Mouse (Mus musculus) forebrain, embryonic 10.5 days (tissue): ENCODE data around the gene Ngrn. TPM values are rescaled to one million over a fixed set of nuclear protein-coding genes. Genes with fewer than 3 reads are reported as not detected.
A peak's percentile ranks its signal among the peaks of the same experiment; 100 is the strongest.

Source experiments
- DNase-seq: peaks from one replicate; pipeline ENCODE4 v3.0.0-alpha.2; 2017; ENCODE audit warnings: low spot score; ENCODE audit errors: extremely low spot score
- H3K27ac ChIP-seq: fragments of 300-500 bp; sonication (generic); 2 replicates; pipeline ENCODE4 v1.5.1; 2016; ENCODE audit warnings: mild to moderate bottlenecking
- H3K27me3 ChIP-seq: fragments of 300-500 bp; sonication (generic); 2 replicates; pipeline ENCODE4 v1.6.1; 2016; ENCODE audit warnings: mild to moderate bottlenecking; ENCODE audit not compliant: poor library complexity, severe bottlenecking
- H3K36me3 ChIP-seq: fragments of 300-500 bp; sonication (generic); replicated peaks from 2 replicates; pipeline ENCODE4 v1.6.1; 2016; ENCODE audit warnings: mild to moderate bottlenecking, moderate library complexity
- H3K4me1 ChIP-seq: fragments of 300-500 bp; sonication (generic); 2 replicates; pipeline ENCODE4 v1.6.1; 2016
- H3K4me3 ChIP-seq: fragments of 300-500 bp; sonication (generic); 2 replicates; pipeline ENCODE4 v1.5.1; 2016; ENCODE audit warnings: mild to moderate bottlenecking, moderate library complexity
- H3K9me3 ChIP-seq: fragments of 300-500 bp; sonication (generic); 2 replicates; pipeline ENCODE4 v1.6.1; 2016; ENCODE audit warnings: mild to moderate bottlenecking, moderate library complexity
- WGBS: fragments of 180-500 bp; shearing (Covaris S2); methylation state at CpG from one replicate; pipeline ENCODE4 v1.1.7; 2016; 5-methylcytosine and 5-hydroxymethylcytosine counted together
- polyA plus RNA-seq: library from polyadenylated mRNA; unstranded; fragments of >200 nt; fragmentation: Nextera tagmentation; extraction: Ambion mirVana; gene quantifications from 2 replicates; pipeline ENCODE4 v1.2.1, GENCODE M21; 2016

Ngrn gene
- 43.0 and 44.9 TPM in 2 replicates for polyA plus RNA-seq

DNA sequence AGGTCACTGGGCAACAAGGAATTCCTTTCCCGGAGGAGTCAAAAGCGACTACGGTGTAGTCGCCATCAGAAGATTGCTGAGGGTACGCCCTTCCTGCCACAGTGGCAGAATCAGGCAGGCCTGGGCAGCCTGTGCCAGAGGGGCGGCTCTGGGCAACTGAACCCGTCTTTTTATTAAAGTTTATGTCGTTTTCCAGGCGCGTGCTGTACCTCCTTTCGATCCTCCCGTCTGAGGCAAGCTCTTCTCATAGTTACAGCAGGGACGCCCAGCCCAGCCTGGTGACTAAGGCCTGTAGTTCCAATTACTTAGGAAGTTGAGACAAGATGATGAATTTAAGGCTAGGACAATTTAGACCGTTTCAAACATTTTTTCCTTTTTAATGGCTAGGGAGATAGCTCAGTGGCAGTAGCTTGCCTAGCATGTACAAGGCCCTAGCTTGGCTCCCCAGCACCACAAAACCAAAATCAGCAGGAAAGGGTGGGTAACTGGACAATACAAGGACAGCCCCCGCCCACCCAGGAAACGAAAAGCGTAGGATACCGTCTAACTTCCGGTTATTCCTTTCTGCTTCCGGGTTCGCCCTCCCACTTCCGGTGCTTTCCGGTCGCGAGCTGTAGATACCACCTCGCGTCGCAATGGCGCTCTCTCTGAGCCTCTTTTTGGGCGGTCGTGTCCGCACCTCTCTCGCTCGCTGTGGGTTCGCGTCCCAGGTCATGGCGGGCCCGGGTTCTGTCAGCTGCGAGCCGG, at the start of gene Ngrn:
TSS of gene Ngrn (plus strand) at position 591 of the 747 bp plus-strand sequence.
- Histone ChIP-seq H3K4me1 (peaks cover 18% of the 10 kb centered on the region), H3K27me3 (peaks cover 34% of the 10 kb centered on the region)
- 27% methylated on average over 40 of the region's 40 CpGs for WGBS

DNA sequence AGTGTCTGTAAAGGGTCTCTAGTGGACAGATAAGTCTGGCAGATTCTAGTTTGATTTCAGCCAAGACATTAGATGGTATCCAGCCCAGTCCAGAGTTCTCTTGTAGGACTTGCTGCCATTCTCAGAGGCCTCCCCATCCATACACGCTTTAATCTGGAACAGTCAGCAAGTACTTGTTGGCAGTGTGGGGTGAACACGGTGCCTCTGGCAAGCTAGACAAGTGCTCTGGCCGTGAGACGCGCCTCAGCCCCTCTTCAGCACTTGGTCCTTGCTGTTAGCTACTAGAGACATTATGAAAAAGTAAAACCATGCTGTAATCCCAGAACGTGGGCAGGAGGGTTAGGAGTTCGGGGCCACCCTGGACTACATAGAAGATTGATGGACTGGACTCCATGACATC, 47.4 kb upstream of the Ngrn start:
- H3K27me3 ChIP-seq: no peaks in the 10 kb centered on the region
- no peaks in the 10 kb centered on the region for H3K9me3 ChIP-seq
- peaks cover 59% of the 10 kb centered on the region for H3K36me3 ChIP-seq
- no peak overlapping the region for H3K27ac ChIP-seq
- H3K4me1 ChIP-seq: peaks cover 30% of the 10 kb centered on the region
- WGBS: 93% methylated on average over 7 of the region's 7 CpGs
- DNase-seq: no peak
- H3K4me3 ChIP-seq: no peak overlapping the region

More for the DNA sequence above, at the start of gene Ngrn:
- Histone ChIP-seq H3K27ac (peak within 1 kb of the TSS; percentile 90), H3K9me3 (no peaks in the 10 kb centered on the region), H3K4me3 (peak within 1 kb of the TSS; percentile 96), H3K36me3 (peaks cover 31% of the 10 kb centered on the region)
- DNase-seq: peak; percentile 90

DNA sequence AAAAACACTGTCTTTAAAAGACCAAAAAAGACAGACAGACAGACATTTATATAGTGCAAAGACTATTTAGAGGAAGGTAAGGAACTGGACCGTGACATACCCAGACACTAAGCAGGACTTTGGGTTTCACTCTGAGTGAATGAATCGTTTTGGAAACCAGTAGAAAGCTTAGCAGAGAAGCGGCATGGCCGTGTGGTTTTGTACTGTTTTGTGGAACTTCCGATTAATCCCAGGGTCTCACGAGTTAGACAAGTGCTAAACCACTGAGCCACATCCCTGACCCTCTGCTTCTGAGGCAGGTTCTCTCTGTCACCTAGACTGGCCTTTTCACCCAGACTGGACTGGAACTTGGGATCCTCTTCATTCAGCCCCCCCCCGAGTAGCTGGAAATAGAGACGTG, 46.6 kb upstream of the Ngrn start:
- 74% methylated on average over 8 of the region's 8 CpGs for WGBS
- Histone ChIP-seq H3K4me3 (no peak overlapping the region), H3K36me3 (peaks cover 68% of the 10 kb centered on the region), H3K27ac (peak overlapping the region; percentile 84; the same call in 1 of the 2 replicates), H3K4me1 (peaks cover 22% of the 10 kb centered on the region), H3K27me3 (no peaks in the 10 kb centered on the region), H3K9me3 (no peaks in the 10 kb centered on the region)
- DNase-seq: no peak

DNA sequence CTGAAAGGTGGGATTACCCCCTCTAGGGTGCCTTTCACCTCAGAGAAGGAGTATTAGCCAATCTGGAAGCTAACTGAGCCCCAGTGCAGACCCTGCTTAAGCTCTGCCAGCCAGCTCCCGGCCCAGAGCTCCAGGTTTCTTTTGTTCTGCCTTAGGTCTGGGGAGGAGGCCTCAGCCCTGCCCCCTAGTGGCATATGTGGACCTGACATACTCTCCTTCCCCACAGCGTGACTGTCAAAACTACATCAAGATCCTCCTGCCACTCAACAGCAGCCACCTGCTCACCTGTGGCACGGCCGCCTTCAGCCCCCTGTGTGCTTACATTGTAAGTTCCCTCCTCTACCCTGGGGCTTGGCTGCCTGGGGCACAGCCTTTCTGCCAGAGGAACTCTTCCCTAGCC, 45.6 kb upstream of the Ngrn start:
- Histone ChIP-seq H3K27me3 (no peaks in the 10 kb centered on the region), H3K4me1 (peaks cover 15% of the 10 kb centered on the region), H3K4me3 (no peak overlapping the region), H3K36me3 (peaks cover 77% of the 10 kb centered on the region), H3K27ac (peak overlapping the region; percentile 84), H3K9me3 (no peaks in the 10 kb centered on the region)
- peak; percentile 75 for DNase-seq
- 20% methylated on average over 4 of the region's 4 CpGs for WGBS

DNA sequence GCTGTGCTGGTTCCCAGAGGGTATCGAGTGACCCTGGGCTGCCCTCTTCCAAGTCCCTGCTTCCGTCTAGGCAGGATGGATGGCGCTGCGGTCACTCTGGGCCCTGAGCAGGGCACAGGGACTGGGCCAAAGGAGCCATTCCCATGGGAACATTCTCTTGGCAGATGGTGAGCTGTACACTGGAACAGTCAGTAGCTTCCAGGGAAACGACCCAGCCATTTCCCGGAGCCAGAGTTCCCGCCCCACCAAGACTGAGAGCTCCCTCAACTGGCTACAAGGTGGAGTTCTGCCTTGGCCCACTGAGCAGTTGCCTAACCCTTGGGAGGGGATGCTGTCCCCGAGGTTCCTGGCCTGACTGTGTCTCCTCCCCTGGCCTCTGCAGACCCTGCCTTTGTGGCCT, 44.4 kb upstream of the Ngrn start:
- Histone ChIP-seq H3K27me3 (no peaks in the 10 kb centered on the region), H3K4me1 (peaks cover 13% of the 10 kb centered on the region), H3K36me3 (peaks cover 89% of the 10 kb centered on the region), H3K4me3 (no peak overlapping the region), H3K27ac (no peak overlapping the region; the same call in 1 of the 2 replicates), H3K9me3 (no peaks in the 10 kb centered on the region)
- DNase-seq: no peak
- 84% methylated on average over 8 of the region's 8 CpGs for WGBS

DNA sequence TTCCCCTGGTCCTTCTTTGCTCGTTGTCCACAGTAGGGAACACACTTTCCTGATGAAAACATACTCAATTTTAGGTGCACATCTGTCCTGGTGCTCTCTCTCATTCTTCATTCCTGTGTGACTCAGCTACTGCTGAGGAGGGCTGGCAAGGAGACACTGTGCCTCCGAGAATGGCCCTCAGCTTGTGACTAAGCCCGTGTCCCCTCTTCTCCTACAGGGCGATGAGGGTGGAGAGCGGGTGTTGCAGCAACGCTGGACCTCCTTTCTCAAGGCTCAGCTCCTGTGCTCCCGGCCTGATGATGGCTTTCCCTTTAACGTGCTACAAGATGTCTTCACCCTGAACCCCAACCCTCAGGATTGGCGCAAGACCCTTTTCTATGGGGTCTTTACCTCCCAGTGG, 42.3 kb upstream of the Ngrn start:
- Histone ChIP-seq H3K4me3 (no peak overlapping the region), H3K36me3 (peaks cover 95% of the 10 kb centered on the region), H3K27ac (no peak overlapping the region), H3K27me3 (no peaks in the 10 kb centered on the region), H3K4me1 (peaks cover 13% of the 10 kb centered on the region), H3K9me3 (no peaks in the 10 kb centered on the region)
- 93% methylated on average over 9 of the region's 9 CpGs for WGBS
- DNase-seq: no peak

DNA sequence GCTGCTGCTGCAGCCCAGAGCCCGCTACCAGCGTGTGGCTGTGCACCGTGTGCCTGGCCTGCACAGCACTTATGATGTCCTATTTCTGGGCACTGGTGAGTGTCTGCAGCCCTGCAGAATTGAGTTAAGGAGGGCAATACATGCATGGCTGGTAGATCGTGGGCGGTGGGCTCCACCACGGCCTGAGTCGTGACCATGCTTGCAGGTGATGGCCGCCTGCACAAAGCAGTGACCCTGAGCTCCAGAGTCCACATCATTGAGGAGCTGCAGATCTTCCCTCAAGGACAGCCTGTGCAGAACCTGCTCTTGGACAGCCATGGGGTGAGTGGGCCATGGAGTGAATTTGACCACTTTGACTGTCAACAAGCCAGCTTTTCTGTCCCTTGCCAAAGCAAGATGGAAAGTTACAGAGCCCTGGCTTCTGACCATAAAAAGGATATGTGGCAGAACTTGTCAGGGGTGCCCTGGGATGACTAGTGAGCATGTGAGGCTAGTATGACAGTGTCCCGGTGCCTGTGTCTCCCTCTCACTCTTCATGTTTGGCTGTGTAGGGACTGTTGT, 40.7 kb upstream of the Ngrn start:
- WGBS: 97% methylated on average over 9 of the region's 9 CpGs
- Histone ChIP-seq H3K27ac (no peak overlapping the region), H3K27me3 (no peaks in the 10 kb centered on the region), H3K9me3 (no peaks in the 10 kb centered on the region), H3K4me3 (no peak overlapping the region), H3K4me1 (peaks cover 5% of the 10 kb centered on the region), H3K36me3 (peaks cover 97% of the 10 kb centered on the region)
- DNase-seq: no peak

DNA sequence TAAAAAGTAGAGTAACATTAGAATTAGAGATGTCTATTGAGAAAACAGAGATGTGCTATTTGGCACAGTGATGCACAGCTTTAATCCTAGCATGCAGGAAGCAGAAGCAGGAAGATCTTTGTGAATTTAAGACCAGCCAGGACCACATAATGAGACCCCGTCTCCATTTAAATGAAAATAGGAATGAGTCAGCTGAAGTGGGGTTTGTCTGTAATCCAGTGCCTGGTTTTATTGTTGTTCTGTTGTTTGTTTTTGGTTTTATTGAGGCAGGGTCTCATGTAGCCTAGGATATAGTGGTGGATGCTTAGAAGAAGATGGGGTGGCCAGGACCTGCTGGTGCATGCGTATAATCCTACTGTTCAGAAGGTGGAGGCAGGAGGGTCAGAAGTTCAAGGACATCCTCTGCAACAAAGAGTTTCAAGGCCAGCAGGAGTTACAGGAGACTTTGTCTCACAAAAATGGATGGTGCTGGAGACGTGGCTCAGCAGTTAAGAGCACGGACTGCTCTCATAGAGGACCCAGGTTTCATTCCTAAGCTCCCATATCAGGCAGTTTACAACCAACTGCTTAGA, 39.8 kb upstream of the Ngrn start:
- H3K27ac ChIP-seq: no peak overlapping the region
- no peak for DNase-seq
- H3K4me3 ChIP-seq: no peak overlapping the region
- no peaks in the 10 kb centered on the region for H3K9me3 ChIP-seq
- no peaks in the 10 kb centered on the region for H3K27me3 ChIP-seq
- no peaks in the 10 kb centered on the region for H3K4me1 ChIP-seq
- WGBS: 88% methylated on average over 4 of the region's 4 CpGs
- peaks cover 96% of the 10 kb centered on the region for H3K36me3 ChIP-seq

DNA sequence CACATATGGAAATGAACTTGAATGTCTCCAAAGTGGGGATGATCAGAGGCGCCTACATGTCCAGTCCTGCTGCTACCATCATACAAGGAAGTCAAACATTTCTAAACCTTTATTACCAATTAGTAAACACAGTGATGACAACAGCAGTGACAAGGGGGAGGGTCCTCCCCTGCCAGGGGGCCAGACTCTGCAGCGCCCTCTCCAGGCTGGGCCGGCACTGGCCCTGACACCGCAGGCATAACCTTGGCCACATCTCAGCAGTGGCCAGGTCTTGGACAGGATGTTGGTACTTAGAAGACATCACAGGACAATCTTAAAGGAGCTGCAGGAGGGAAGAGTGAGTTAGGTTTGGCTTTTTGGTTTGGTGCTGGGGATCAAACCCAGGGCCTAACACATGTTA, 34.0 kb upstream of the Ngrn start:
- Histone ChIP-seq H3K27ac (no peak overlapping the region), H3K36me3 (peaks cover 62% of the 10 kb centered on the region), H3K9me3 (no peaks in the 10 kb centered on the region), H3K27me3 (peaks cover 14% of the 10 kb centered on the region), H3K4me1 (peaks cover 17% of the 10 kb centered on the region), H3K4me3 (no peak overlapping the region)
- no peak for DNase-seq
- 93% methylated on average over 4 of the region's 4 CpGs for WGBS

DNA sequence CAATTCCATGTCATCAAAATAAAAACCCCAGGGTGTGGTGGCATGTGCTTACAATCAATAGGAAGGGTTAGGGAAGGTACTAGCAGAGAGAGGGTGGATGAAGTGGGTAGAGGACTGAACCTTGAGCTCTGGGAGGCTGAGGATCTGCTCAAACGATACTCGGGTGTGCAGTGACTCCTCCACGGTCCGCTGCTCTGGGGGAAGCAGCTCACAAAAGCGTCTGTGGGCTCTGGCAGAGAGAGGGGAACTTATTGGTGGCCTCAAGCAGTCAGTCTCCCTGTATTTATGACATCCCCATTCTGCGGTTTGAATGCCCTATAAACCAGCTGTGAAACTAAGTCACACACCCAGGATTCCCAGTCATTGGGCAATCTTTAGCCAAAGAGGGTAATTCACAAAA, 30.8 kb upstream of the Ngrn start:
- Histone ChIP-seq H3K36me3 (peaks cover 34% of the 10 kb centered on the region), H3K4me3 (no peak overlapping the region), H3K27me3 (peaks cover 14% of the 10 kb centered on the region), H3K4me1 (peaks cover 36% of the 10 kb centered on the region), H3K27ac (no peak overlapping the region), H3K9me3 (no peaks in the 10 kb centered on the region)
- WGBS: 68% methylated on average over 6 of the region's 6 CpGs
- no peak for DNase-seq

DNA sequence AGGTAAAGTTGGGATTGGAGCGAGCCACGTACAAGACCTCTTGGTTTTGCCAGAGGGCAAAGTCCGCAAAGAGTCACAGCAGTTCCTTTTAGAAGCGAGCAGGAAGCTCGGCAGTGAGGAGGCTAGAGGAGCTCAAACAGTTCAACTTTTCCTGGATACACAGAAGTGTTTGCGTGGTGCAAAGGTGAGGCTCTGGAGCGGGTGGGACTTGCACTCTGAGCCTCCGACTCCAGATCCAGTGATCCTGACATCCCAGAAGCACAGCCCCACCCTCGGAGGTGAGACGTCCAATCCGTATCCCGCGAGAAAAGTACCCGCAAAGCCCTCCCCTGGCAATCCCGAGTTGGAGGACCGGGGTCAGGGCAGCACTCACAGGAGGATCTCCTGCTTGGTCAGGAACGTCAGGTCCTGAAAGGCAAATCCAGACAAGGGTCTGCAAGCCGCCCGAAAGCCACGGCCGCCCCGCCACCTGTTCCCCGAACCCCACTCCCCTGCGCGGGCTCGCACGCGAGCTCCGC, 29.0 kb upstream of the Ngrn start:
- H3K4me3 ChIP-seq: peak overlapping the region; percentile 80
- peaks cover 39% of the 10 kb centered on the region for H3K4me1 ChIP-seq
- peaks cover 16% of the 10 kb centered on the region for H3K36me3 ChIP-seq
- under 1% methylated on average over 29 of the region's 29 CpGs for WGBS
- H3K27me3 ChIP-seq: peaks cover 14% of the 10 kb centered on the region
- no peak for DNase-seq
- H3K27ac ChIP-seq: peak overlapping the region; percentile 80
- no peaks in the 10 kb centered on the region for H3K9me3 ChIP-seq

DNA sequence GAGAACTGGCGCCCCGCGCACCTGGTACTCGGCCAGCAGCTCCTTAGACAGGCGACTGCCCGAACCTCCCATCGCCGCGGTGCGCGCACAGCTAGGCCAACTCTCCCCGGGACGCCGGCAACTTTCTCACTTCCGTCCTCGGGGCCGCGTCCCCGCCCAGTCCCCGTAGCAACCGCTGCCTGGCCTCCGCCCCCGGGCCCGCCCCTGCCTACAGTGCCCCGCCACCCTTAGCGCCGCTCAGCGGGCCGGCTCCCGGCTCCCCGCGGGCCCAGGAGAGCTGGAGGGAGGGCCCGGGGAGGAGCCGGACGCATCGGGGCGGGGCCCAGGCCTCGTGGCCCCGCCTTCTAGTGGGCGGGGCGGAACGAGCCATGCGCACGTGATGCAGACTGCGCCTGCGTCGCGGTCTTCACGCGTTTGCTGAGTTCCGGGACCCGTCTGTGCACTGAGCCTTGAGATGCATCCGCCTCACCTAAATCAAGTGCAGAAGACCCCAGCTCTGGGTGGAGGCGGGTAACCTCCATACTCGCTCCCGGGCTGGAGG, 28.5 kb upstream of the Ngrn start, which contains the start of the genes Cib1 and Gdpgp1:
TSS of gene Cib1 (minus strand) at position 325 of the 541 bp plus-strand sequence.
TSS of gene Gdpgp1 (plus strand) at position 377 of the 541 bp plus-strand sequence.
- peaks cover 14% of the 10 kb centered on the region for H3K27me3 ChIP-seq
- H3K27ac ChIP-seq: peak within 1 kb of the TSS; percentile 80
- H3K4me3 ChIP-seq: peak within 1 kb of the TSS; percentile 80
- H3K9me3 ChIP-seq: no peaks in the 10 kb centered on the region
- WGBS: under 1% methylated on average over 56 of the region's 56 CpGs
- peaks cover 13% of the 10 kb centered on the region for H3K36me3 ChIP-seq
- H3K4me1 ChIP-seq: peaks cover 39% of the 10 kb centered on the region
- DNase-seq: peak; percentile 94
